Mouse (Mus musculus): ENCODE measurements at regions not wholly inside any gene's neighbourhood (a gene's known extent, or its start where the extent isn't known, plus 50 kb on each side); places are given as distances from the start of the nearest gene placed in this dataset.
A peak's percentile ranks its signal among the peaks of the same experiment; 100 is the strongest.
"Not testable (repeated sequence)": the region's sequence is repeated elsewhere in the genome, so short reads cannot be mapped to it uniquely, and the experiment has no call there.

- not testable (repeated sequence) for H3K9me3 ChIP-seq (ENCODE audit: control insufficient read depth, low read length); ATAC-seq; H3K9ac ChIP-seq (replicated peaks; ENCODE audit: low read depth, low read length); H3K4me1 ChIP-seq (replicated peaks; ENCODE audit: control insufficient read depth, insufficient read depth, low read length); H3K4me2 ChIP-seq (ENCODE audit: low read length); H3K27me3 ChIP-seq (replicated peaks; ENCODE audit: control insufficient read depth, insufficient read depth, low read length); H3K4me3 ChIP-seq (replicated peaks; ENCODE audit: low read length); H3K27ac ChIP-seq (ENCODE audit: low read length); H3K36me3 ChIP-seq (ENCODE audit: control insufficient read depth, insufficient read depth)
- 90% methylated on average over 8 of the region's 8 CpGs for WGBS
These were observed 121.2 kb downstream of the Rps12 start for GRCm38 (mm10) chr10:23665916-23666315.

DNA sequence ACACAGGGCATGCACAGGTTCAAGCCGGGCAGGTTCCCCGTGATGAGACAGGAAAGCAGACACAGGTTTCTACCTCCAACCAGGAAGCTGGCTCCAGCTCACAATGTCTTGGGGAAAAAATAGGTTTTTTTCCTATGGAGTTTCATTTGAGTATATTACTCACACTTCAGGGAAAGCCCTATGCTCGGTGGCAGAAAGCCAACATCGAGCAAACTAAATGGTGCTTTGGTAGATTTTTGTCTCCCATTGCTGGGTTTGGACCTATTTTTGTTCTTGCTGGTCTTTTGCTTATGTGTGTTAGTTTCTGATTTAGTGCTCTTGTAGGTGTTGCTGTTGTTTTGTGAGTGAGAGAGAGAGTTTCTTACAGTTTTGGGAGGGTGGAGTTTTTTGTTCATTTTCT, 160.9 kb downstream of the Rps12 start:
- H3K9ac ChIP-seq (replicated peaks; ENCODE audit: low read depth, low read length) = no peak overlapping the region
- H3K4me1 ChIP-seq (replicated peaks; ENCODE audit: control insufficient read depth, insufficient read depth, low read length) = no peaks in the 10 kb centered on the region
- ATAC-seq = no peak
- H3K4me2 ChIP-seq (ENCODE audit: low read length) = no peak overlapping the region
- H3K36me3 ChIP-seq (ENCODE audit: control insufficient read depth, insufficient read depth) = no peaks in the 10 kb centered on the region
- 82% methylated on average over 4 of the region's 4 CpGs for WGBS
- no peaks in the 10 kb centered on the region for H3K9me3 ChIP-seq (ENCODE audit: control insufficient read depth, low read length)
- no peaks in the 10 kb centered on the region for H3K27me3 ChIP-seq (replicated peaks; ENCODE audit: control insufficient read depth, insufficient read depth, low read length)
- H3K27ac ChIP-seq (ENCODE audit: low read length) = no peak overlapping the region
- H3K4me3 ChIP-seq (replicated peaks; ENCODE audit: low read length) = no peak overlapping the region

DNA sequence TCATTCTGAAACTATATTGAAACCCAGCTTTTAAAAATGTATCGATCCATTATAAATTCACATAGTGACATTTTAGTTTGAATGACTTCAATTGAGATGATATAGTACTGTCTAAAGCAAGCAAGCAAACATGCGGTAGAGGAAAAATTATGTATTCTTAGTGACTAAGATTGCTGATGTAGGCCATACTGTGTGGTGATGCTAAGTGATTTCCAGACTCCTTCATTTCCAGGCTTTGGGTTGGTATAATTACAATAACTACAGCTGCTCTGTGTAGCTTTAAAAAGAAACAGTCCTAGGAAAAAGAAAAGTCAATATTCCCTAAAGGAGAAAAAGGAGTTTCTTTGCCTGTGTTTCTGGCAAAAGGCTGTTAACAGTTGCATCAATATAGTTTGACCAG, 175.0 kb downstream of the Rps12 start:
- Histone ChIP-seq H3K36me3 (ENCODE audit: control insufficient read depth, insufficient read depth) (no peaks in the 10 kb centered on the region), H3K27me3 (replicated peaks; ENCODE audit: control insufficient read depth, insufficient read depth, low read length) (no peaks in the 10 kb centered on the region; the same call in 1 of the 2 replicates), H3K4me1 (replicated peaks; ENCODE audit: control insufficient read depth, insufficient read depth, low read length) (0 out of 2 replicates have a peak, but pooled peaks cover 5% of the 10 kb centered on the region), H3K9me3 (ENCODE audit: control insufficient read depth, low read length) (no peaks in the 10 kb centered on the region), H3K9ac (replicated peaks; ENCODE audit: low read depth, low read length) (no peak overlapping the region), H3K4me2 (ENCODE audit: low read length) (no peak overlapping the region), H3K4me3 (replicated peaks; ENCODE audit: low read length) (no peak overlapping the region), H3K27ac (ENCODE audit: low read length) (no peak overlapping the region)
- peak; percentile 55; the same call in 1 of the 2 replicates for ATAC-seq
- WGBS = 89% methylated on average over 2 of the region's 2 CpGs

- Histone ChIP-seq H3K27me3 (replicated peaks; ENCODE audit: control insufficient read depth, insufficient read depth, low read length) (no peaks in the 10 kb centered on the region; the same call in 1 of the 2 replicates), H3K4me2 (ENCODE audit: low read length) (no peak overlapping the region), H3K27ac (ENCODE audit: low read length) (no peak overlapping the region), H3K9ac (replicated peaks; ENCODE audit: low read depth, low read length) (no peak overlapping the region), H3K36me3 (ENCODE audit: control insufficient read depth, insufficient read depth) (no peaks in the 10 kb centered on the region), H3K9me3 (ENCODE audit: control insufficient read depth, low read length) (no peaks in the 10 kb centered on the region), H3K4me3 (replicated peaks; ENCODE audit: low read length) (no peak overlapping the region), H3K4me1 (replicated peaks; ENCODE audit: control insufficient read depth, insufficient read depth, low read length) (0 out of 2 replicates have a peak, but pooled peaks cover 5% of the 10 kb centered on the region)
- WGBS = 36% methylated on average over 9 of the region's 9 CpGs
- ATAC-seq = peak; percentile 23; the same call in 1 of the 2 replicates
These were observed 175.9 kb downstream of the Rps12 start for GRCm38 (mm10) chr10:23611183-23611582.

DNA sequence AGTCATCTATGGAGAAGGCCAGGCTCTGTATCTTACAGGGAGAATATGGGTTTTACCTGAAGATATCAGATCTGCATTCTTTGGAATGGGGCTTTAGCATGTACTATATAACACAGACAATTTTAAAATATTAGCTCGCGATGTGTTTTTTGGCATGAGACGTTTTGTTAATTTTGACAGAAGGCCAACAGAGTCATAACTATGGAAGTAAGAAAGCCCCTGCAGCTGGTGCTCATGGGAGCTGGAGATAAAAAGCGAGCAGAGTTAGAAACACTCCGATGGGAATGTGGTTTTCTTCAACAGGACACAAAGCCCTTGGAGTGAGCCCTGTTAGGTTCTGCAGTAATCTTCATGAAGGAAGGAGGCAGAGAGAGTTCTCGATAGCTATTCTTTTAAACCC, 176.6 kb downstream of the Rps12 start:
- WGBS = 83% methylated on average over 6 of the region's 6 CpGs
- Histone ChIP-seq H3K4me3 (replicated peaks; ENCODE audit: low read length) (no peak overlapping the region), H3K4me1 (replicated peaks; ENCODE audit: control insufficient read depth, insufficient read depth, low read length) (0 out of 2 replicates have a peak, but pooled peaks cover 5% of the 10 kb centered on the region), H3K9ac (replicated peaks; ENCODE audit: low read depth, low read length) (no peak overlapping the region), H3K4me2 (ENCODE audit: low read length) (no peak overlapping the region), H3K27me3 (replicated peaks; ENCODE audit: control insufficient read depth, insufficient read depth, low read length) (no peaks in the 10 kb centered on the region; the same call in 1 of the 2 replicates), H3K36me3 (ENCODE audit: control insufficient read depth, insufficient read depth) (no peaks in the 10 kb centered on the region), H3K27ac (ENCODE audit: low read length) (no peak overlapping the region), H3K9me3 (ENCODE audit: control insufficient read depth, low read length) (no peaks in the 10 kb centered on the region)
- ATAC-seq = no peak

DNA sequence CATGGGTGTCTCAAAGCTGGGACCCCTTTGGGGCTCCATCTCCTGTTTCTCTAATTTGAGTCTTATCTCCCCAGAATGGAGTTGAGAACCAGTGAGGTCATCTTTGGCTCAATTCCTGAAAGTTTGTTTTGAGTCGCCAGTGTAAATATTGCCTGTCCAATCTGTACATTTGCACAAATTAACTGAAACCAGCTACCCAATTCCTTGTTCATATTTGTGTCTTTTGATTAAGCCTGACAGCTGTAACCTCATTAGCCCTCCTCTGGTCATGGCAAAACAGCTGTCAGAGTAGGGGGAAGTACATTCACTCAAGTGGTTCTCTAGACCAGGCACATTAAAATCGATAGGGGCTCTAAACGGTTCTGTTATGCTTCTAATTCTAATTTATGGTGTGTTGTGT, 177.0 kb downstream of the Rps12 start:
- Histone ChIP-seq H3K4me2 (ENCODE audit: low read length) (no peak overlapping the region), H3K9ac (replicated peaks; ENCODE audit: low read depth, low read length) (no peak overlapping the region), H3K27ac (ENCODE audit: low read length) (no peak overlapping the region), H3K4me1 (replicated peaks; ENCODE audit: control insufficient read depth, insufficient read depth, low read length) (0 out of 2 replicates have a peak, but pooled peaks cover 5% of the 10 kb centered on the region), H3K9me3 (ENCODE audit: control insufficient read depth, low read length) (no peaks in the 10 kb centered on the region), H3K36me3 (ENCODE audit: control insufficient read depth, insufficient read depth) (no peaks in the 10 kb centered on the region), H3K27me3 (replicated peaks; ENCODE audit: control insufficient read depth, insufficient read depth, low read length) (no peaks in the 10 kb centered on the region; the same call in 1 of the 2 replicates), H3K4me3 (replicated peaks; ENCODE audit: low read length) (no peak overlapping the region)
- 32% methylated on average over 3 of the region's 3 CpGs for WGBS
- no peak for ATAC-seq

DNA sequence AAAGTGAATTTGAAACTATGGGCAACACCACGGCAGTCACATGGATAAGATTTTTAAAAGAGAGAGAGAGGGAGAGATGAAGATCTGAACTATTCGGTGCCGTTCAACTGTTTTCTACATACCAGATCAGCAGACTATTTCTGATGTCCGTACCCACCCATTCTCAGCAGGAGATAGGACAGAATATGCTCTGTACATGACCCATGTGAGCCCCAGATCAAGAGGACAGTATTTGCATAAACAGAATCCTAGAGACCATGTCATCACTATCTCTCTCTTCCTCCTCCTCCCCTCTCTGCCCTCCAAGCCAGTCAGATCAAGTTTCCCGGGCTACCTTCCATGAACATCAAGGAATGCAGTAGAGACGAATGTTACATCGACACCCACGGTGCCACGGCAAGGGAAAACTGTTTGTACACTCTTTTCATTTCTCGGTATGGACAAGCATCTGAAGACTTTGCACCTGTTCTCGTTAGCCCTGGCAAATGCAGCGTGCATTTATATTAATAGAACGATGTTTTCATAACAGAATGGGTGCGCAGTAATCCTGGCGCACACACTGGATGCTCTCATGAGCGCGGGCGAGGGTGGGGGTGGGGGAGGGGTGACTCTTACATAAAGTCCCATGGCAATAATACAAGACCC, 177.7 kb downstream of the Rps12 start:
- no peaks in the 10 kb centered on the region for H3K9me3 ChIP-seq (ENCODE audit: control insufficient read depth, low read length)
- no peak; the same call in 1 of the 2 replicates for ATAC-seq
- peak overlapping the region; percentile 33 for H3K4me2 ChIP-seq (ENCODE audit: low read length)
- H3K9ac ChIP-seq (replicated peaks; ENCODE audit: low read depth, low read length) = no peak overlapping the region
- 0 out of 2 replicates have a peak, but pooled peaks cover 5% of the 10 kb centered on the region for H3K4me1 ChIP-seq (replicated peaks; ENCODE audit: control insufficient read depth, insufficient read depth, low read length)
- H3K4me3 ChIP-seq (replicated peaks; ENCODE audit: low read length) = no peak overlapping the region
- no peak overlapping the region for H3K27ac ChIP-seq (ENCODE audit: low read length)
- H3K36me3 ChIP-seq (ENCODE audit: control insufficient read depth, insufficient read depth) = no peaks in the 10 kb centered on the region
- WGBS = 55% methylated on average over 18 of the region's 18 CpGs
- H3K27me3 ChIP-seq (replicated peaks; ENCODE audit: control insufficient read depth, insufficient read depth, low read length) = no peaks in the 10 kb centered on the region; the same call in 1 of the 2 replicates

- Histone ChIP-seq H3K4me1 (replicated peaks; ENCODE audit: control insufficient read depth, insufficient read depth, low read length) (no peaks in the 10 kb centered on the region), H3K27me3 (replicated peaks; ENCODE audit: control insufficient read depth, insufficient read depth, low read length) (no peaks in the 10 kb centered on the region), H3K4me3 (replicated peaks; ENCODE audit: low read length) (no peak overlapping the region), H3K4me2 (ENCODE audit: low read length) (no peak overlapping the region), H3K9me3 (ENCODE audit: control insufficient read depth, low read length) (no peaks in the 10 kb centered on the region), H3K36me3 (ENCODE audit: control insufficient read depth, insufficient read depth) (no peaks in the 10 kb centered on the region), H3K27ac (ENCODE audit: low read length) (no peak overlapping the region), H3K9ac (replicated peaks; ENCODE audit: low read depth, low read length) (no peak overlapping the region)
- ATAC-seq = no peak
- WGBS = 8% methylated on average over 5 of the region's 5 CpGs
These were observed 186.4 kb downstream of the Rps12 start for GRCm38 (mm10) chr10:23600701-23601100.

DNA sequence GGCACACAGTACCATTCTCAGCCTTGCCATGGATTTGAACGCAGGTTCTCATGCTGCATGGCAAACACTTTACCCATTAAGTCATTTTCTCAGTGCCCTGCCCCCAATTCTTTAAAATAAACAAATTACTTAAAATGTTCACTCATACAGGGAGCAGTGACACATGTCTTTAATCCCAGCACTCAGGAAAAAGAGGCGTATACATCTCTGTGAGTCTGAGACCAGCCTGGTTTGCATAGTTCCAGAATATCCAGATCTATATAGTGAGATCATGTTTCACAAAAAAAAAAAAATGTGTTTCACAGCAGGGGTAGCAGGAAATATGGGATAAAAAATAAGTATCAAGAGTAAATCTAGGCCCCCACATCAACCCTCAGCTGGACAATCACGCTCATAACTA, 191.5 kb downstream of the Rps12 start:
- Histone ChIP-seq H3K9me3 (ENCODE audit: control insufficient read depth, low read length) (no peaks in the 10 kb centered on the region), H3K27ac (ENCODE audit: low read length) (no peak overlapping the region), H3K9ac (replicated peaks; ENCODE audit: low read depth, low read length) (no peak overlapping the region), H3K4me1 (replicated peaks; ENCODE audit: control insufficient read depth, insufficient read depth, low read length) (no peaks in the 10 kb centered on the region), H3K36me3 (ENCODE audit: control insufficient read depth, insufficient read depth) (no peaks in the 10 kb centered on the region), H3K27me3 (replicated peaks; ENCODE audit: control insufficient read depth, insufficient read depth, low read length) (no peaks in the 10 kb centered on the region), H3K4me3 (replicated peaks; ENCODE audit: low read length) (no peak overlapping the region), H3K4me2 (ENCODE audit: low read length) (no peak overlapping the region)
- ATAC-seq = no peak
- 86% methylated on average over 3 of the region's 3 CpGs for WGBS

Measured in forebrain, embryonic 16.5 days (tissue).